Mouse (Mus musculus) adrenal gland, adult 8-10 months (tissue): ENCODE measurements around the gene Vmn1r184. TPM values are rescaled to one million over a fixed set of nuclear protein-coding genes. Genes with fewer than 3 reads are reported as not detected.
"Not testable (repeated sequence)": the region's sequence is repeated elsewhere in the genome, so short reads cannot be mapped to it uniquely, and the experiment has no call there.

Experiments
- DNase-seq: peaks from one replicate; pipeline ENCODE4 v3.0.0; 2022
- total RNA-seq, 4 experiments: library from RNA; stranded (reverse); gene quantifications; 2 replicates each; pipeline ENCODE4 v1.2.4; 2022

Gene Vmn1r184
- total RNA-seq = not detected

DNA sequence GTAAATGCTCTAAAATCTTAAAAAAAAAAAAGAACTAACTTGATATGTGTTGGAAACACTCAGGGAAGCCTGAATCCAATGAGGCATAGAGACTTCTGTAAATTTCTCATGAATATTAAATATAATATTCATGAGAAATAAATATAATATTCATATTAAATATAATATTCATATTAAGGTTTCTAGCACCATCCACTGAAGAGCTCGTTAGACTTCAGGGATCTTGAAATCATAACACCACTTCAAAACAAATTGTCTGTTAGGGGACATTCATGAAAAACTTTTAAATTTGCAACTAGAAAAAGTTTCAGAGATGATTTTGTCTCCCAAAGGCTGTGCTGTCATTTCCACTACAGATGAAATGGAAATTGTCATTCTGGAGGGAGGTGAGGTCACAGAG lies at the start of gene Vmn1r184:
Gene Vmn1r184 (plus strand): TSS at position 301 of the 400 bp plus-strand sequence.
- not testable (repeated sequence) for DNase-seq

DNA sequence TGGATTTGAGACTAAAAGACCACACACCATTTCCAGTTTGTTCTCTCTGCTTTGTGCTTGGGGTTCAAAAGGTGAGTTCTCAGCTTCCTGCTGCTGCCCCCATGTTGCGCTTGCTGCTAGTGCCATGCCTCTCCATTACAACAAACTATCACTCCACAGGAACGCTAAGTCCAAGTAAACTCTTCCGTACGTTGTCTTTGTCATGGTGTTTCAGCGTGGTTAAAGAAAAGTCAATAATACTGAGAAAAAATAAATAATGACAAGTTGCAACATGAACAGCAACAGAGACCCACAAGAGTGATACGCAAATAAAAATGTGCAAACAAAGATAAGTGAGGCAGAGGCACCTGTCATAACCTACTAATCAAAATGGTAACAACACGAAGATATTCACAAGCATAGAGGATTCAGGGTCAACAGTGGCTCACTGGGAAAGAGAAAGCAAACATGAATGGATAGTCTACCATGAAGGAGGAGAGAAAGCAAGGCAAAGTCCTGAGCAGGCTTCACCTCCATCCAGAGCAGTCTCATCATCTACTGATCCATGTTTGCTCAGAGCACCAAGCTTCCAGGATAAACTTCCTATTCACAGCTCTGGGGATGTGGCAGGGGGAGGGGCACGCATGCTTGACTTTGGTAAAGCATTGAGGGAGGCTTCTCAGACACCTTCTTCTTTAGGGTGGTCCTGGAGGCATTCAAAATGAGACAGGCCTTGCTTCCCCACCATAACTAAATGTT lies 43.5 kb downstream of the Vmn1r184 start:
- DNase-seq = not testable (repeated sequence)

DNA sequence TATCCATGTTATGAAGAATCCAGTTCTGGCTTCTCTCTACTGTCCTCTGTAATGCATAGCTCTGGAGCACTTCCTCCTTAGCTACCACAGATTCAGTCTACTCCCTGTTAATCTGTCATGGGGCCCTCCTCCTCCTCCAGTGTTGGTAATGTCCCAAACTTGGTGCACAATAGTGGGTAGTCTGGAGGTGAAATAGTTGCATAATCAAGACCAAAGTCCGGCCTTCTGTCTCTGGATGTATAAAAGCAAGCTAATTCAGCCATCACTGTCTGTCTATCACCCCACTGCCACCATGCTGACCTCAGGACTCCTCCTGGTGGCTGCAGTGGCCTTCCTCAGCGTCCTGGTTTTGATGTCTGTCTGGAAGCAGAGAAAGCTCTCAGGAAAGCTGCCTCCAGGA lies 46.8 kb downstream of the Vmn1r184 start, which contains the start of gene Cyp2a4:
Gene Cyp2a4 (plus strand): TSS at position 244 of the 400 bp plus-strand sequence.
- DNase-seq = not testable (repeated sequence)

DNA sequence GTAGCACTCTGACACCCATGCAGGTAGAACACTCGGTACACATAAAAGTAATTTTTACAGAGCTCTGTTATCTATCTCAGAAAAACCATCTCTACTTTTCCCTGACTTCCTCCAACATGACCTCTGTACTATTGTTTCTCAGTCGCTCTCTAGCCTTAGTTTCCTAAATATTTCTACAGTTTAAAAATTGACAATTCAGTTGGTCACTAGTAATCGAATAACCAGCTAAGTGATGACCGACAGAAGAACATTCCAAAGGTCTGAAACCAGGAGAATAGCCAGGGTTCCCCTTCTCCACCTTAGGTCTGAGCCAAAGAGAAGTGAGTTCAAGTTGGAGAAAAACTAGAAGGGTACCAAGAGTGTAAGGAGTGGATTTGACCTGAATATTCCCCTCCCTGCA lies 51.7 kb downstream of the Vmn1r184 start:
- not testable (repeated sequence) for DNase-seq

DNA sequence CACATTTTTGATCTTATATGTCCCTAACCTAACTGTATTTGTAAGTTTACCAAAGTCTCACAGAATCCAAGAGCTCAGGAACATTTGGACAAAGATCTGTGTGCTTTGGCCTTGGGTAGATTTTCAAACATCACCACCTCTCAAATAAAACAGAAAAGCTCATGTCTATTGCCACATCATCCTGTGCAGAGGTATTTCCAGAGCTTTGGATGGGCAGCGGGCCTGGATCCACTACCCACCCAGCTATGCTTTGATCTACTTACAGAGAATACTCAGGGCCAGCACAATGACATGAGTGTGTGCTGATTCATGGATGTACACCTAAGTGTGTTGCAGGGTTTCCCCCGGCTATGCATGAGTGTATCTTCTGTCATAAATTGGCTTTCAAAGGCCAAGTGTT lies 55.1 kb downstream of the Vmn1r184 start:
- DNase-seq = not testable (repeated sequence)

DNA sequence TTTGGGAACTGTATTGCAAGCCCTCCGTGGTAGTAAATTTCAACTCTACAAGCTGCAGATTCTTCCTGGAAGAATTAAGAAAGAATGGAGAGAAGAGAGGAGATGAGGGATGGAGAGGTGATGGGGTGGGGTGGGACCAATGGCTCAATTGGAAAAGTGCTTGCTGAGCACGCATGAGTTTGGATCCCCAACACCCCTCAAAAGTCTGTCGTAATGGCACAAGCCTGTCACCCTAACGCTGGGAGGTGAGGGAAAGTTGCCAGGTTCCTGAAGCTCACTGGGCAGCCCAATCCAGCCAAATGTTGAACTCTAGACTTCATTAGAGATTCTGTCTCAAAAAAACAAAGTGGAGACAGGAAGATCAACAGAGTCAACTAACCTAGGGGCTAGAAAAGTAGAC lies 55.7 kb downstream of the Vmn1r184 start:
- DNase-seq = not testable (repeated sequence)

Other genes with a start within 250 kb of the Vmn1r184 start
- gene Cyp2b13, start 198.8 kb upstream of the Vmn1r184 start, total RNA-seq = under 1 TPM in 2 of 4 experiments, not detected in 2; 0.19 to 0.59 TPM
- gene Cyp2b9, start 86.9 kb upstream of the Vmn1r184 start, total RNA-seq = under 1 TPM in 1 of 4 experiments, not detected in 3; 0.35 TPM
- under 1 TPM in 3 of 4 experiments, not detected in 1; 0.18 to 0.96 (median 0.24) TPM for gene Cyp2a4, start 46.8 kb downstream of the Vmn1r184 start, total RNA-seq
- gene Nlrp9c, start 143.4 kb downstream of the Vmn1r184 start, total RNA-seq = not detected
- not detected for gene Nlrp4a, start 174.8 kb downstream of the Vmn1r184 start, total RNA-seq